Mouse (Mus musculus): ENCODE results near the gene Atp6v0e.

Atp6v0e gene

GRCm38 (mm10) chr17:26662978-26663683 lies at the start of gene Atp6v0e:
TSS of gene Atp6v0e (plus strand) at chr17:26663231.
- DNase-seq, result peak; percentile 94

- DNase-seq, result no peak
Observed at GRCm38 (mm10) chr17:26614286-26614685, 48.7 kb upstream of the Atp6v0e start.

GRCm38 (mm10) chr17:26614708-26615486 lies 48.1 kb upstream of the Atp6v0e start:
- DNase-seq, result no peak

- DNase-seq, result no peak
Observed at GRCm38 (mm10) chr17:26616696-26617095, 46.3 kb upstream of the Atp6v0e start.

- no peak for DNase-seq
Observed at GRCm38 (mm10) chr17:26618498-26618897, 44.5 kb upstream of the Atp6v0e start.

- peak; percentile 63 for DNase-seq
Observed at GRCm38 (mm10) chr17:26619577-26619976, 43.5 kb upstream of the Atp6v0e start.

GRCm38 (mm10) chr17:26620292-26620691 lies 42.7 kb upstream of the Atp6v0e start:
- DNase-seq, result no peak

GRCm38 (mm10) chr17:26620786-26621766 lies 42.0 kb upstream of the Atp6v0e start:
- peak; percentile 95 for DNase-seq

GRCm38 (mm10) chr17:26621912-26622311 lies 41.1 kb upstream of the Atp6v0e start:
- no peak for DNase-seq

GRCm38 (mm10) chr17:26623991-26624390 lies 39.0 kb upstream of the Atp6v0e start:
- no peak for DNase-seq

- no peak for DNase-seq
Observed at GRCm38 (mm10) chr17:26624999-26625398, 38.0 kb upstream of the Atp6v0e start.

- DNase-seq, result no peak
Observed at GRCm38 (mm10) chr17:26625521-26626010, 37.5 kb upstream of the Atp6v0e start.

- no peak for DNase-seq
Observed at GRCm38 (mm10) chr17:26628479-26628878, 34.6 kb upstream of the Atp6v0e start.

- DNase-seq, result no peak
Observed at GRCm38 (mm10) chr17:26628936-26629335, 34.1 kb upstream of the Atp6v0e start.

GRCm38 (mm10) chr17:26631811-26632327 lies 31.2 kb upstream of the Atp6v0e start:
- peak; percentile 56 for DNase-seq

- no peak for DNase-seq
Observed at GRCm38 (mm10) chr17:26633186-26633585, 29.8 kb upstream of the Atp6v0e start.

GRCm38 (mm10) chr17:26633926-26634325 lies 29.1 kb upstream of the Atp6v0e start:
- no peak for DNase-seq

GRCm38 (mm10) chr17:26634539-26634938 lies 28.5 kb upstream of the Atp6v0e start:
- DNase-seq, result no peak

- DNase-seq, result no peak
Observed at GRCm38 (mm10) chr17:26635951-26636350, 27.1 kb upstream of the Atp6v0e start.

- DNase-seq, result no peak
Observed at GRCm38 (mm10) chr17:26637851-26638250, 25.2 kb upstream of the Atp6v0e start.

- peak; percentile 73 for DNase-seq
Observed at GRCm38 (mm10) chr17:26638655-26639054, 24.4 kb upstream of the Atp6v0e start.

GRCm38 (mm10) chr17:26639791-26640190 lies 23.2 kb upstream of the Atp6v0e start:
- no peak for DNase-seq
